Mouse (Mus musculus): ENCODE results near the gene Calr3. TPM values are rescaled to one million over a fixed set of nuclear protein-coding genes. Genes with fewer than 3 reads are reported as not detected.

Gene Calr3
- polyA plus RNA-seq, 1 experiment from 2014 or later: 1.4 TPM

GRCm38 (mm10) chr8:72470684-72471083 lies 27.0 kb upstream of the Calr3 start:
- Histone ChIP-seq H3K4me1 (ENCODE audit: control insufficient read depth, insufficient read depth, low read length) (peaks cover 11% of the 10 kb centered on the region), H3K4me2 (ENCODE audit: low read depth, low read length) (no peak overlapping the region), H3K27me3 (ENCODE audit: control insufficient read depth, insufficient read depth, low read length) (no peaks in the 10 kb centered on the region), H3K9me3 (replicated peaks; ENCODE audit: control insufficient read depth, low read length) (no peaks in the 10 kb centered on the region), H3K4me3 (ENCODE audit: low read length) (no peak overlapping the region), H3K27ac (ENCODE audit: low read length) (no peak overlapping the region), H3K9ac (ENCODE audit: low read length) (no peak overlapping the region), H3K36me3 (ENCODE audit: control insufficient read depth, insufficient read depth) (peaks cover 60% of the 10 kb centered on the region)
- no peak for ATAC-seq (replicated peaks; ENCODE audit: extremely low read depth, insufficient read depth, low FRiP score)
- WGBS: 81% methylated on average over 7 of the region's 7 CpGs

- peaks cover 66% of the 10 kb centered on the region for H3K36me3 ChIP-seq (ENCODE audit: control insufficient read depth, insufficient read depth)
- H3K9me3 ChIP-seq (replicated peaks; ENCODE audit: control insufficient read depth, low read length): no peaks in the 10 kb centered on the region
- H3K4me1 ChIP-seq (ENCODE audit: control insufficient read depth, insufficient read depth, low read length): peaks cover 10% of the 10 kb centered on the region
- no peak overlapping the region for H3K4me3 ChIP-seq (ENCODE audit: low read length)
- no peak overlapping the region for H3K27ac ChIP-seq (ENCODE audit: low read length)
- H3K9ac ChIP-seq (ENCODE audit: low read length): no peak overlapping the region
- H3K27me3 ChIP-seq (ENCODE audit: control insufficient read depth, insufficient read depth, low read length): no peaks in the 10 kb centered on the region
- 87% methylated on average over 8 of the region's 8 CpGs for WGBS
- no peak for ATAC-seq (replicated peaks; ENCODE audit: extremely low read depth, insufficient read depth, low FRiP score)
- H3K4me2 ChIP-seq (ENCODE audit: low read depth, low read length): no peak overlapping the region
These were observed 26.3 kb upstream of the Calr3 start for GRCm38 (mm10) chr8:72469984-72470383.

- H3K4me1 ChIP-seq (ENCODE audit: control insufficient read depth, insufficient read depth, low read length): peaks cover 8% of the 10 kb centered on the region
- no peak for ATAC-seq (replicated peaks; ENCODE audit: extremely low read depth, insufficient read depth, low FRiP score)
- WGBS: 92% methylated on average over 2 of the region's 2 CpGs
- no peak overlapping the region for H3K4me2 ChIP-seq (ENCODE audit: low read depth, low read length)
- H3K9ac ChIP-seq (ENCODE audit: low read length): no peak overlapping the region
- H3K36me3 ChIP-seq (ENCODE audit: control insufficient read depth, insufficient read depth): peaks cover 71% of the 10 kb centered on the region
- no peak overlapping the region for H3K27ac ChIP-seq (ENCODE audit: low read length)
- H3K4me3 ChIP-seq (ENCODE audit: low read length): no peak overlapping the region
- H3K9me3 ChIP-seq (replicated peaks; ENCODE audit: control insufficient read depth, low read length): no peaks in the 10 kb centered on the region
- no peaks in the 10 kb centered on the region for H3K27me3 ChIP-seq (ENCODE audit: control insufficient read depth, insufficient read depth, low read length)
These were observed 25.6 kb upstream of the Calr3 start for GRCm38 (mm10) chr8:72469243-72469642.

- Histone ChIP-seq H3K4me1 (ENCODE audit: control insufficient read depth, insufficient read depth, low read length) (no peaks in the 10 kb centered on the region), H3K27me3 (ENCODE audit: control insufficient read depth, insufficient read depth, low read length) (no peaks in the 10 kb centered on the region), H3K36me3 (ENCODE audit: control insufficient read depth, insufficient read depth) (peaks cover 90% of the 10 kb centered on the region), H3K9me3 (replicated peaks; ENCODE audit: control insufficient read depth, low read length) (no peaks in the 10 kb centered on the region), H3K27ac (ENCODE audit: low read length) (no peak overlapping the region), H3K9ac (ENCODE audit: low read length) (no peak overlapping the region), H3K4me2 (ENCODE audit: low read depth, low read length) (no peak overlapping the region), H3K4me3 (ENCODE audit: low read length) (no peak overlapping the region)
- ATAC-seq (replicated peaks; ENCODE audit: extremely low read depth, insufficient read depth, low FRiP score): no peak
- 97% methylated on average over 10 of the region's 10 CpGs for WGBS
These were observed 20.5 kb upstream of the Calr3 start for GRCm38 (mm10) chr8:72464211-72464610.

- H3K9ac ChIP-seq (ENCODE audit: low read length): no peak overlapping the region
- no peaks in the 10 kb centered on the region for H3K4me1 ChIP-seq (ENCODE audit: control insufficient read depth, insufficient read depth, low read length)
- H3K27me3 ChIP-seq (ENCODE audit: control insufficient read depth, insufficient read depth, low read length): no peaks in the 10 kb centered on the region
- H3K27ac ChIP-seq (ENCODE audit: low read length): no peak overlapping the region
- no peak for ATAC-seq (replicated peaks; ENCODE audit: extremely low read depth, insufficient read depth, low FRiP score)
- 93% methylated on average over 4 of the region's 4 CpGs for WGBS
- H3K4me3 ChIP-seq (ENCODE audit: low read length): no peak overlapping the region
- no peaks in the 10 kb centered on the region for H3K9me3 ChIP-seq (replicated peaks; ENCODE audit: control insufficient read depth, low read length)
- H3K4me2 ChIP-seq (ENCODE audit: low read depth, low read length): no peak overlapping the region
- H3K36me3 ChIP-seq (ENCODE audit: control insufficient read depth, insufficient read depth): peaks cover 60% of the 10 kb centered on the region
These were observed 16.3 kb upstream of the Calr3 start for GRCm38 (mm10) chr8:72459881-72460533.

- Histone ChIP-seq H3K27ac (ENCODE audit: low read length) (no peak overlapping the region), H3K36me3 (ENCODE audit: control insufficient read depth, insufficient read depth) (peaks cover 57% of the 10 kb centered on the region), H3K9me3 (replicated peaks; ENCODE audit: control insufficient read depth, low read length) (peaks cover 5% of the 10 kb centered on the region; the same call in 1 of the 2 replicates), H3K9ac (ENCODE audit: low read length) (no peak overlapping the region), H3K4me1 (ENCODE audit: control insufficient read depth, insufficient read depth, low read length) (no peaks in the 10 kb centered on the region), H3K27me3 (ENCODE audit: control insufficient read depth, insufficient read depth, low read length) (no peaks in the 10 kb centered on the region), H3K4me3 (ENCODE audit: low read length) (no peak overlapping the region), H3K4me2 (ENCODE audit: low read depth, low read length) (no peak overlapping the region)
- WGBS: 85% methylated on average over 6 of the region's 6 CpGs
- ATAC-seq (replicated peaks; ENCODE audit: extremely low read depth, insufficient read depth, low FRiP score): no peak
These were observed 14.8 kb upstream of the Calr3 start for GRCm38 (mm10) chr8:72458457-72458856.

GRCm38 (mm10) chr8:72457806-72458205 lies 14.1 kb upstream of the Calr3 start:
- H3K4me1 ChIP-seq (ENCODE audit: control insufficient read depth, insufficient read depth, low read length): no peaks in the 10 kb centered on the region
- no peak overlapping the region for H3K9ac ChIP-seq (ENCODE audit: low read length)
- H3K4me2 ChIP-seq (ENCODE audit: low read depth, low read length): no peak overlapping the region
- no peak overlapping the region for H3K4me3 ChIP-seq (ENCODE audit: low read length)
- H3K9me3 ChIP-seq (replicated peaks; ENCODE audit: control insufficient read depth, low read length): peaks cover 5% of the 10 kb centered on the region; the same call in 1 of the 2 replicates
- no peak for ATAC-seq (replicated peaks; ENCODE audit: extremely low read depth, insufficient read depth, low FRiP score)
- 81% methylated on average over 3 of the region's 3 CpGs for WGBS
- no peaks in the 10 kb centered on the region for H3K27me3 ChIP-seq (ENCODE audit: control insufficient read depth, insufficient read depth, low read length)
- H3K27ac ChIP-seq (ENCODE audit: low read length): no peak overlapping the region
- H3K36me3 ChIP-seq (ENCODE audit: control insufficient read depth, insufficient read depth): peaks cover 55% of the 10 kb centered on the region

GRCm38 (mm10) chr8:72455317-72455716 lies 11.6 kb upstream of the Calr3 start:
- H3K9me3 ChIP-seq (replicated peaks; ENCODE audit: control insufficient read depth, low read length): peaks cover 5% of the 10 kb centered on the region; the same call in 1 of the 2 replicates
- no peak overlapping the region for H3K4me2 ChIP-seq (ENCODE audit: low read depth, low read length)
- no peak overlapping the region for H3K4me3 ChIP-seq (ENCODE audit: low read length)
- H3K36me3 ChIP-seq (ENCODE audit: control insufficient read depth, insufficient read depth): peaks cover 39% of the 10 kb centered on the region
- H3K4me1 ChIP-seq (ENCODE audit: control insufficient read depth, insufficient read depth, low read length): no peaks in the 10 kb centered on the region
- H3K27me3 ChIP-seq (ENCODE audit: control insufficient read depth, insufficient read depth, low read length): no peaks in the 10 kb centered on the region
- 58% methylated on average over 4 of the region's 4 CpGs for WGBS
- H3K27ac ChIP-seq (ENCODE audit: low read length): no peak overlapping the region
- no peak for ATAC-seq (replicated peaks; ENCODE audit: extremely low read depth, insufficient read depth, low FRiP score)
- no peak overlapping the region for H3K9ac ChIP-seq (ENCODE audit: low read length)

GRCm38 (mm10) chr8:72453904-72454303 lies 10.2 kb upstream of the Calr3 start:
- Histone ChIP-seq H3K9me3 (replicated peaks; ENCODE audit: control insufficient read depth, low read length) (peaks cover 5% of the 10 kb centered on the region; the same call in 1 of the 2 replicates), H3K9ac (ENCODE audit: low read length) (no peak overlapping the region), H3K27ac (ENCODE audit: low read length) (no peak overlapping the region), H3K36me3 (ENCODE audit: control insufficient read depth, insufficient read depth) (peaks cover 34% of the 10 kb centered on the region), H3K27me3 (ENCODE audit: control insufficient read depth, insufficient read depth, low read length) (no peaks in the 10 kb centered on the region), H3K4me1 (ENCODE audit: control insufficient read depth, insufficient read depth, low read length) (no peaks in the 10 kb centered on the region), H3K4me3 (ENCODE audit: low read length) (no peak overlapping the region), H3K4me2 (ENCODE audit: low read depth, low read length) (no peak overlapping the region)
- WGBS: 96% methylated on average over 2 of the region's 2 CpGs
- no peak for ATAC-seq (replicated peaks; ENCODE audit: extremely low read depth, insufficient read depth, low FRiP score)

Measured in heart, embryonic 16.5 days (tissue).